Mouse (Mus musculus) heart, postnatal 0 days (tissue): ENCODE data around the gene Gm765.

Source experiments
- CTCF ChIP-seq: IDR thresholded peaks from 2 replicates; pipeline ENCODE4 v1.5.1; 2016; ENCODE audit warnings: antibody characterized with exemption, control low read depth, low read depth
- EP300 ChIP-seq: IDR thresholded peaks from 2 replicates; pipeline ENCODE4 v1.6.1; 2016; ENCODE audit warnings: antibody characterized with exemption, low read depth

DNA sequence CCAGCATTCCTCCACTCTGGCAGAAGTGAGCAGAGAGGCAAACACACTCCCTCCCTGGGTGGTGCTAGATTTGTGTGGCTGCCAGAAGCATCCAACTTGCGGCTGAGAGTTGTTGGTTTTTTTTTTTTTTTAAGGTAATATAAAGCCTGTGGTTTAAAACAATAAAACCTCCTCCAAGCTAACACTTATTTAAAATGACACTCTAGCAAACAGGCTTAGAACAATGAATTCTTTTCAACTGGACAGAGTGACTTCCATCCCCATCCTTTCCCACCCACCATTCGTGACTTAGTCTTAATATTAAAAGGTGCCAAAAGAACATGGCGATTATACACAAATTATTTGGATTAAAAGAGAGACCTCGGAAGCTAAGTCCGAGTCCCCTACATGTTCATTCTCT, at the start of gene Gm765:
- TF ChIP-seq CTCF, result no peak
- no peak for TF ChIP-seq EP300
